Mouse (Mus musculus) monocyte, adult 5-6 weeks (primary cell): ENCODE results near the gene Tshr. TPM values are rescaled to one million over a fixed set of nuclear protein-coding genes. Genes with fewer than 3 reads are reported as not detected.
"Not testable (repeated sequence)": the region's sequence is repeated elsewhere in the genome, so short reads cannot be mapped to it uniquely, and the experiment has no call there.

ENCODE experiments used
- ATAC-seq: fragments of 153-309, 156-312 bp; replicated peaks from 2 replicates; pipeline ENCODE4 v1.8.0; 2017; ENCODE audit warnings: mild to moderate bottlenecking; ENCODE audit not compliant: low TSS enrichment, insufficient number of reproducible peaks, severe bottlenecking, poor library complexity, low FRiP score
- total RNA-seq: library from RNA; stranded (forward); fragments of 200-1000, 200-491, 200-594 nt; gene quantifications from 3 replicates; pipeline ENCODE4 v1.2.3, GENCODE M21; 2017

Gene Tshr
- not detected in 3 replicates for total RNA-seq

GRCm38 (mm10) chr12:91384281-91385017 lies at the start of gene Tshr, which contains the start of gene Cep128:
Gene Tshr, plus strand, starts transcription at chr12:91384563.
Gene Cep128, minus strand, starts transcription at chr12:91384409.
- ATAC-seq: peak; percentile 100

- ATAC-seq: not testable (repeated sequence)
Observed at GRCm38 (mm10) chr12:91338656-91339055, 45.7 kb upstream of the Tshr start.

DNA sequence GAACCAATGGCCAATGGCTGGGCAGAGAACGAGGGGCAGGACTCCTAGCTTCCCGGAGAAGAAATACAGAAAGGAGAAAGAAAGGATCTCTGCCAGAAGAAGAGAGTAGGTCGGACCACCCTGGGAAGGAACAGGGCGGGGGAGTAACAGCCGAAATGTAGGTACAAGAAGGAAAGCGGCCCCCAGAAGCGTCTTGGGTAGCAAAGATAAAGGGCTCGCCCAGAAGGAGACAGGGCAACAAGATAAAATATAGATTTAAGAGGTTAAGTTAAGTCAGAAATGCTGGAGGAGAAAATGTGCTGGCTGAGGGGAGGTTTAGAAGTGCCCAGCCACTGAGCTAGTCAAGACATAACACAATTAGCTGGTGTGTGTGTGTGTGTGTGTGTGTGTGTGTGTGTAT lies 30.6 kb upstream of the Tshr start:
- no peak for ATAC-seq

DNA sequence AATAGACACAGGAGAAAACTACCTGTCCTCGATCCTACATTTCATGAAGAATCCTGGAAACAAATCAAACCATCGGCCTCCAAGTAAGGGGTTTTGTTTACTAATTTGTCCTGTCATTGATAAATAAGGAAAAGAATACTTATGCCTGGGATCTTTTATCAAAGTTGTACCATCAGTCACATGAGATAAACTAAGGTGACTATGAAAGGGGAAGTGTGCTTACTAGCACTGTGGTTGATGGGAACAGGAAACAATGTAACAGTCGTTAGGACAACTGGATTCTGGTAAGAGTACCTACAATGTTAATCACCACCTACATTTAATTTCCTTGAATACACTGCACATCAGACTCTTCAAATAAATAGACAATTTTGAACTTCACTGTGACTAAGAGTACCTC lies 15.2 kb upstream of the Tshr start:
- no peak for ATAC-seq

DNA sequence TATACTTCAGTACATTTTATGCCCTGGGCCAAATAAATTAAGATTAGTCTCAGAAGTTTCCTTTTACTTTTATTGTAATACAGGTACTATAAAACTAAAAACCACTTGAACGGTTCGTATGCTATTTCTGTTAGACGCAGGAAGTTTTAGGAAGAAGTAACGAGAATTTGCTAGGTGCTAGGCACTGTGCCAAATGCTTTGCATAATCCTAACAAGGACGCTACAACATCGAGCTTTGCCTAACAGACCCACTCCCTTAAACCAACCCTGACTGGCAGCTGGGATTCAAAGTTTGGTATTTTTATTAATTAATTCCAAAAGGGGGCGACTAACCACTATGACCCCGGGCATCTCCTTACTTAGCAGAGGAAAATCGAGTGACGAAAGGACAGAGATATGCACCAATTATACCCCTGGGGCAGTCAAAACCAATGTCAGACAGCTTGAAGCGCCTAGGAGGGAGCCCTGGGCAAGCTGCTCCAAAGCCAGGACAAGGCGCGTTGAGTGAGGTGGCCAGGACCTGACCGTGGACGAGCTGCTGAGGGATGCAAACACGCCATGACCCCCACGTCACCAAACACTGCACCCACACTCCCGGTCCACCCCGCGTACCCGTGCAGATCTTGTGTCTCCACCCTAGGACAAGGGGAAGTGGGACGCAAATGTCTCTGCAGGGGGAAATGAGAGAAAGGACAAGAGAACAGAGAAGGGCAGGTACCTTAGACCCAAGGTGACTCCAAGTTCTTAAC lies 673 bp upstream of the Tshr start:
- peak; percentile 47 for ATAC-seq

DNA sequence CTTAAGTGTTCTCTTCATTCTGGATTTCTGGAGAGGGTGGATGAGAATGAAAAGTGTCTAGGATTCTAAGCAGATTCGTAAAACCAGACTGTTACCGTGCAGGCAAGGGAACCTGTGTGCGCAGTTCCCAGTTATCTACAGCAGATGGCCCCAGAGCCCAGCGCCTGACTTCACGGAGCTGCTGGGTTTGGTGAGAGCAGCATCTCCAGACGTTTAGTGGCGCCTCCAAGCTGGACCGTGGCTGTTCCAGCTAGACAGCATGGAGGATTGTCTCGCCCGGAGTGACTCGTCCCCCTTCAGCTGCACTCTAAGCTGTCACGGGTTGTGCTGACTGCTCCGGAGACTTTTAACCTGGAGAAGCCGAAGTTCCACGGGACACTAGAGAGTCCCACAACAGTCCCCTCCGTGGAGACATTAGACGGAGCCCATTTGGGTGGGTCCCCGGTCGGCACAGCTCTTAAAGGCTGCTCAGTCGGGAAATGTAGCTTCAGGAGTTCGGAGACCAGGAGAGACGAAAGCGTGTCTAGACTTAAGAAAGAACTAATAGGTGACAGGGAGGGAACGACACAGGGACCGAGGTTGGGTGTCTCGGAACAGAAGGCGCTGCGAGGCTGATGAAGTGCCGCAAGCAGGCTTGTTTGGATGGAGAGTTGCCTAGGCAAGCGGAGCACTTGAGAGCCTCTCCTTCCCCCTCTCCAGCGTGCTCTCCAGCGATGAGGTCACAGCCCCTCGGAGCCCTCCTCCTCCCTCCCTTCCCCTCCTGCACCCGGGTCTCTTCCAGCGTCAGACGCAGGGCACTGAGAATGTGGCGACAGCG lies 16.1 kb downstream of the Tshr start:
- ATAC-seq: 0 out of 2 replicates have a peak, but pooled peaks have one; percentile 31

DNA sequence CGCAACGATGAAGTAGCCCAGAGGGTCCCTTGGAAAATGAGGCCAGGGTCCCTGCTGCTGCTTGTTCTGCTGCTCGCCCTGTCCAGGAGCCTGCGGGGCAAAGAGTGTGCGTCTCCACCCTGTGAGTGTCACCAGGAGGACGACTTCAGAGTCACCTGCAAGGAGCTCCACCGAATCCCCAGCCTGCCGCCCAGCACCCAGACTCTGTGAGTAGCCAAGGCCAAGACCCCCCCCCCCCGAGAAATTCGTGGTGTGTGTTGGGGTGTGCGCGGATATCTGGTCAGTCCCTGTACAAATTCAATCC lies 16.6 kb downstream of the Tshr start:
- no peak for ATAC-seq

- no peak for ATAC-seq
Observed at GRCm38 (mm10) chr12:91410306-91410705, 25.9 kb downstream of the Tshr start.

DNA sequence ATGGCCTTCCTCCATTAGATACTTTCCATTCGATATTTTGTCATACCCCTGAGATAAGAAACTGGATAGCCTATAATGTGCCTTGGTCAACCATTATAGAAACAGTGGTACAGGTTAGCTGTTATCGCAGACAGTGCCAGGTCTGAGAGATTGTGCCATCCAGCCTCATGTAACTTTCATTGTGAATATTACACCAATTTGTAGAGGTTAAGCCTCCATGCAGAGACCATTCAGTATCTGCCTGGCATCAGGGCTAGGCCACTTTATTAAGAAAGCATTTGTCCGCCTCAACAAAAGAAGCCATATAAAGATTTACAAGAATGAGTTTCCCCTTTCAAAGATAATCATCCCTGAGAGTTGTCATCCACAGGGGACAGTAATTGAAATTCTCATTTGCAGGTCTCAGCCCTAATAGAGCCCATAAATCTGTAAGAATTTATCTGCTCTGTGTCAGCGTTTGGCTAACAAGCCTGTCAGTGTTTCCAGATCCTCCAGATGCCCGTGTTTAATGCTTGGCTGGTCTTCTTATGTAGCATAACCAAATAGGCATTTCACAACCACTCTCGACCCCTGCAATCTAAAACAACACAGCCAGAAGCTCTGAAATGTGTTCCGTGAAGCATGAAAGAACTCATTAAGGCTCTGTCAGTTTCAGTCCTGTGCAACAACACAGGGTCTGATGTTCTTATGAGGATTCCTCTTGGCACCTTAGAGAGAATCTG lies 28.3 kb downstream of the Tshr start:
- ATAC-seq: no peak

DNA sequence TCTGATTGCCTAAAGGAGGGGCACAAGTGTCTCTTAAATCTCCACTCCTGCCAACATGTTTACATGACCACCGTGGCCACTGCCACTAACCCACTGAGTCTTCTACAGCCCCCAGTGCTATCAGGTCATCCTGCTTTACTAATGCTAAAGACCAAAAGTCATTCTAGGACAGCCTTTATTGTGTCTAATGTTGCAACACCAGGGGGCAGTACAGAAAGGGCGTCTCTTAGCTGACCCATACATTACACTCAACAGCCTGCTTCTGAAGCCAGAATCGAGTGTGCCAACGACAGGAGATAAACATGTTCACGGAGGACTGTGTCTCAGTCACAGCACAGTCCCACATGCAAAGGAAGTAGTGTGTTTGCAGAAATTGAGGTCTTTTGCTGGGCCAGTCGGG lies 30.7 kb downstream of the Tshr start:
- ATAC-seq: no peak

DNA sequence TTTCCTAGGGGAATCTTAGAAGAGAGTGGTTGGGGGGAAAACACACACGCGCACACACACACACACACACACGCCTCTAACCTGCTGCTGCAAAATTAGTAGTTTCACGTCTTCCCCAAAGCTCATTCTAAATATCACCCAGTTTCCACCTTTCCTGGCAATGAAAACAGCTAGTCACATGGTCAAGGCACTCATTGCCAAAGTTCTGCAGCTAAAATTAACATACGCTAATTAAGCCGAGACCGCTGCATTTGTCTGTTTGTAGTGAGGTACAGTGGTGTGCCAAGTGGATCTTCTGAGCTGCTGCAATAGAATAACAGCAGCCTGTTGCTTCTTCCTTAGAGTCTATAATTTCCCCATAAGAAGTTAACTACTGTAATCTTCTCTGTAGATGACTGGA lies 32.5 kb downstream of the Tshr start:
- no peak for ATAC-seq

DNA sequence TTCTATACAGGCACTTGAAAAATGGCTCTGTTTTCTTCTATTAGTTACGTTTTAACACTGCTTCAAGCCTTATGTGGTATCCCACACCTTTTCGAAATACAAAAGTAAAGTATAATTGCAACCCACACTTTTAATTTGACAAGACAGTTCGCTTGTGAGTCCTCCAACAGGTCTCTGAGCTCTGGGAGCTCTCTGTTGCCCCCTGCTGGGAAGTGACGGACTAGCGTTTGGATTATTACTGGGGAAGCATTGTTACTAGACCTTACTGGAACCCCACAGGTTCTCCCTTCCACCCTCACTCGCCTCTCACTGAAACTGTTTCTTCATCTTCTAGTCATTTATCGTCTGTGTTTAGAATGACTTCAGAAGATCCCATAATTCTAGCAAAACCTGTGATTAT lies 34.4 kb downstream of the Tshr start:
- no peak for ATAC-seq

GRCm38 (mm10) chr12:91421272-91421671 lies 36.9 kb downstream of the Tshr start:
- ATAC-seq: no peak

- no peak for ATAC-seq
Observed at GRCm38 (mm10) chr12:91423125-91423820, 38.9 kb downstream of the Tshr start.

- ATAC-seq: no peak
Observed at GRCm38 (mm10) chr12:91426499-91426898, 42.1 kb downstream of the Tshr start.

DNA sequence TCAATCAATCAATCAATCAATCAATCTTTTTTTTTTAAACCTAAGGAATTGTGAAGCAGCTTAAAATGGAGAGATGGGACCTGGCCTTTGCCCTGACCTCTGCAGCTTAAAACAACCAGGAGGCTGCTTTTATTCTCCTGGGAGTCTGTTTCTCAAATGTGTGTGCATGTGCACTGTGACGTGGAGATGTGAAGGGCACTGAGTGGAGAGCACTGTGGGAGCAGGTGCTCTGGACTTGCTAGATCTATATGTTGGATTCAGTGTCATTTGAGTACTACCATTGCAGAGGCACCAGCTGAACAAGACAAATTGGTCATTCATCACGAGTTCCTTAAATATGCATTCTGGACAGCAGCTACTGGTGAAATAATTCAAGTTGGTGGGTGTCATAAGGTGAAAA lies 42.8 kb downstream of the Tshr start:
- no peak for ATAC-seq

- ATAC-seq: no peak
Observed at GRCm38 (mm10) chr12:91482195-91482733, 97.9 kb downstream of the Tshr start.

GRCm38 (mm10) chr12:91486342-91486741 lies 102.0 kb downstream of the Tshr start:
- ATAC-seq: no peak
